In the genomic region with DNA sequence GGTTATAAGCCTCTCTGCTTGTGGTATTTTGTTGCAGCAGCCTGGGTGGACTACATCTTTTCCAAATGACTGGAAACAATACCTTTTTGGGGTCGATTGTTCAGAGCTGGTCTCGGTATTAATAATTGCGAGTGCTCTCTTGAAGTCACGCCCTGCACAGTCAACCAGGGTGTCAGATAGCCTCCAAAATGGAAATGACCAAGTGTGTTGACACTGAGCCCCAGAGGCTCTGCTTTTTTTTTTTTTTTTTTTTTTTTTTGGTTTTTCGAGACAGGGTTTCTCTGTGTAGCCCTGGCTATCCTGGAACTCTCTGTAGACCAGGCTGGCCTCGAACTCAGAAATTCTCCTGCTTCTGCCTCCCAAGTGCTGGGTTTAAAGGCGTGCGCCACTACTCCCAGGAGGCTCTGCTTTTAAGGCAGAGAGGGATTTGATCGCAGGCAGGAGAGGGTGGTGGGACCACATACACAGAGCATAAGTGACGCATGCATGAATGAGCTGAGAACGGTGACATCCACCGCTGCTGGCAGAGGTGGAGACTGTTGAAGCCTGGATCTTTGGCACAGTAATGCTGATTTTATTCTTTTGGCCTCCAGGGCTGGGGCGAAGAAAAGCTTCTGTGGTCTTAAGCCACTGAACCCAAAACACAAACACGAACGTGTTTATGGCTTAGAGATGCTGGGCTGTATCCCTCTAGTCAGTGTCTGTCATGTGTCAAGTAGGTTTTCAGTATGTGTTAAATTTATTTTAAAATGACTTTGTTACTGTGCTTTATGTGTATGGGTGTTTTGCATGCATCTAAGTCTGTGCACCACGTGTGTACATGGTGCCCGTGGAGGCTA, we compare ENCODE assay signal across 14 mouse cellular contexts. TPM values are rescaled to one million over a fixed set of nuclear protein-coding genes. Genes with fewer than 3 reads are reported as not detected.
DNase-seq lines count a peak whose midpoint lies in the region; ATAC-seq and TF ChIP-seq lines count a peak whose summit lies in the region.
"Had no signal": no experiment of that assay in that cellular context is flagged by ENCODE, and none has a peak within 500 bp of the region (broad histone marks: within the 10 kb centered on the region; RNA-seq: fewer than 3 reads in every experiment).

No protein-coding gene starts in this region.

- no peak overlapping the region for H3K9ac ChIP-seq in forebrain, postnatal 0 days
- no peak overlapping the region for H3K9ac ChIP-seq in forebrain, embryonic 11.5 days (ENCODE audit: low read length)
- no peak overlapping the region for H3K9ac ChIP-seq in CH12.LX (ENCODE audit: insufficient read depth, low read depth)
- no peak overlapping the region for H3K9ac ChIP-seq in forebrain, embryonic 16.5 days (replicated peaks; ENCODE audit: low read depth, low read length)

- TF ChIP-seq CTCF in forebrain, postnatal 0 days (IDR thresholded peaks at IDR 0.05; ENCODE audit: low read depth): no peak
- TF ChIP-seq CTCF in kidney, adult 2 months (conservative IDR thresholded peaks at IDR 0.05; ENCODE audit: insufficient read depth, insufficient read length, low read depth, low read length): no peak
- no peak for TF ChIP-seq CTCF in CH12.LX (conservative IDR thresholded peaks at IDR 0.05 in 1 of 2, IDR thresholded peaks at IDR 0.05 in 1 of 2; ENCODE audit: low read depth in 2 of 2, low read length in 2 of 2)

- H3K4me3 ChIP-seq in forebrain, postnatal 0 days (ENCODE audit: low read depth, low read length): no peak overlapping the region
- H3K4me3 ChIP-seq in forebrain, embryonic 11.5 days (ENCODE audit: low read depth, low read length): no peak overlapping the region
- H3K4me3 ChIP-seq in kidney, adult 2 months (ENCODE audit: insufficient read depth, low read depth, low read length): no peak overlapping the region
- H3K4me3 ChIP-seq in CH12.LX (replicated peaks in 1 of 3; ENCODE audit: low read depth in 2 of 3, low read length in 2 of 3, poor library complexity in 1 of 3): no peak overlapping the region
- H3K4me3 ChIP-seq in limb, embryonic 10.5 days: no peak overlapping the region
- no peak overlapping the region for H3K4me3 ChIP-seq in forebrain, embryonic 16.5 days (replicated peaks; ENCODE audit: low read length)
- H3K4me3 ChIP-seq: megakaryocyte, embryonic 14.5 days had no signal

- peak; percentile 58 for TF ChIP-seq EP300 in CH12.LX (IDR thresholded peaks at IDR 0.05; ENCODE audit: low read length)

- no peak for TF ChIP-seq RAD21 in CH12.LX (IDR thresholded peaks at IDR 0.05; ENCODE audit: low read depth, low read length)

- no peaks in the 10 kb centered on the region for H3K79me2 ChIP-seq in CH12.LX (replicated peaks; ENCODE audit: control insufficient read depth, extremely low read depth, insufficient read depth, poor library complexity, severe bottlenecking)

- in situ Hi-C loops in CH12.LX (cut with MboI; ENCODE audit: low pct_ligation_motif_present, low pct_unique_long_range_greater_than_20kb, low sequenced_read_pairs): no loop called here

- H3K4me1 ChIP-seq in forebrain, postnatal 0 days (ENCODE audit: insufficient read depth): no peaks in the 10 kb centered on the region; the same call in 1 of the 2 replicates
- no peaks in the 10 kb centered on the region for H3K4me1 ChIP-seq in forebrain, embryonic 11.5 days (replicated peaks; ENCODE audit: control insufficient read depth, insufficient read depth, low read length)
- peaks cover 3% of the 10 kb centered on the region for H3K4me1 ChIP-seq in kidney, adult 2 months (ENCODE audit: control insufficient read depth, insufficient read depth, low read length)
- peaks cover 0 to 21% of the 10 kb centered on the region in 2 experiments; a peak in 3 of 4 replicates for H3K4me1 ChIP-seq in CH12.LX (ENCODE audit: control insufficient read depth in 1 of 2, insufficient read depth in 2 of 2)
- H3K4me1 ChIP-seq in limb, embryonic 10.5 days: peaks cover 46% of the 10 kb centered on the region
- peaks cover 7% of the 10 kb centered on the region; the same call in 1 of the 2 replicates for H3K4me1 ChIP-seq in forebrain, embryonic 16.5 days (replicated peaks; ENCODE audit: control insufficient read depth, insufficient read depth, low read length)

- WGBS in forebrain, postnatal 0 days: 73% methylated on average over 17 of the region's 17 CpGs
- WGBS in forebrain, embryonic 11.5 days: 87% methylated on average over 17 of the region's 17 CpGs
- 73% methylated on average over 17 of the region's 17 CpGs for WGBS in kidney, adult 2 months
- 90% methylated on average over 17 of the region's 17 CpGs for WGBS in limb, embryonic 10.5 days
- WGBS in forebrain, embryonic 16.5 days: 81% methylated on average over 17 of the region's 17 CpGs

- H3K9me3 ChIP-seq in forebrain, postnatal 0 days (ENCODE audit: low read length): no peaks in the 10 kb centered on the region
- H3K9me3 ChIP-seq in forebrain, embryonic 11.5 days (ENCODE audit: control insufficient read depth, low read length): no peaks in the 10 kb centered on the region
- peaks cover 5% of the 10 kb centered on the region for H3K9me3 ChIP-seq in CH12.LX (replicated peaks; ENCODE audit: low read length)
- no peaks in the 10 kb centered on the region for H3K9me3 ChIP-seq in limb, embryonic 10.5 days (replicated peaks)
- H3K9me3 ChIP-seq in forebrain, embryonic 16.5 days (ENCODE audit: control insufficient read depth, low read length): no peaks in the 10 kb centered on the region

- dilution Hi-C loops in CH12.LX (cut with MboI; ENCODE audit: extremely low pct_ligation_motif_present, extremely low pct_unique_long_range_greater_than_20kb, low sequenced_read_pairs): no loop called here

- no peak for TF ChIP-seq POLR2A in kidney, adult 2 months (IDR thresholded peaks at IDR 0.05; ENCODE audit: low read depth, low read length)
- TF ChIP-seq POLR2A in CH12.LX (IDR thresholded peaks at IDR 0.05; ENCODE audit: low read depth, low read length): no peak

- no peak for DNase-seq in forebrain, postnatal 0 days
- DNase-seq in forebrain, embryonic 11.5 days (ENCODE audit: low spot score): no peak
- no peak for DNase-seq in kidney, adult 2 months
- no peak for DNase-seq in kidney, postnatal 10 days
- peak; percentile 41 for DNase-seq in CH12.LX (ENCODE audit: extremely low read depth)
- DNase-seq in limb, embryonic 10.5 days (ENCODE audit: low spot score): no peak
- no peak for DNase-seq in adrenal gland, adult 2 months
- DNase-seq: cerebellum, adult 9-11 months; gastrocnemius, postnatal 36 days; spleen, adult 18-20 months had no signal

- no peak overlapping the region for H3K4me2 ChIP-seq in forebrain, postnatal 0 days (ENCODE audit: low read depth)
- no peak overlapping the region for H3K4me2 ChIP-seq in forebrain, embryonic 11.5 days (ENCODE audit: low read depth, low read length, severe bottlenecking)
- H3K4me2 ChIP-seq in CH12.LX (ENCODE audit: insufficient read depth, low read depth, poor library complexity, severe bottlenecking): no peak overlapping the region
- H3K4me2 ChIP-seq in forebrain, embryonic 16.5 days (ENCODE audit: low read length): no peak overlapping the region

- no peaks in the 10 kb centered on the region for H3K27me3 ChIP-seq in forebrain, postnatal 0 days (ENCODE audit: insufficient read depth, low read length)
- no peaks in the 10 kb centered on the region for H3K27me3 ChIP-seq in forebrain, embryonic 11.5 days (ENCODE audit: control insufficient read depth, insufficient read depth, low read length)
- H3K27me3 ChIP-seq in kidney, adult 2 months (replicated peaks; ENCODE audit: control insufficient read depth, insufficient read depth, low read length): no peaks in the 10 kb centered on the region
- H3K27me3 ChIP-seq in CH12.LX (replicated peaks): no peaks in the 10 kb centered on the region
- no peaks in the 10 kb centered on the region for H3K27me3 ChIP-seq in limb, embryonic 10.5 days (ENCODE audit: low read depth, poor library complexity, severe bottlenecking)
- no peaks in the 10 kb centered on the region for H3K27me3 ChIP-seq in forebrain, embryonic 16.5 days (replicated peaks; ENCODE audit: control insufficient read depth, insufficient read depth, low read length)

- H3K36me3 ChIP-seq in forebrain, postnatal 0 days (ENCODE audit: insufficient read depth): peaks cover 4% of the 10 kb centered on the region; the same call in 1 of the 2 replicates
- no peaks in the 10 kb centered on the region for H3K36me3 ChIP-seq in forebrain, embryonic 11.5 days (ENCODE audit: control insufficient read depth, insufficient read depth, low read length)
- no peaks in the 10 kb centered on the region for H3K36me3 ChIP-seq in kidney, adult 2 months (ENCODE audit: control insufficient read depth, insufficient read depth, low read length)
- no peaks in the 10 kb centered on the region for H3K36me3 ChIP-seq in CH12.LX (replicated peaks in 1 of 2; ENCODE audit: control insufficient read depth in 1 of 2, insufficient read depth in 1 of 2, low read length in 1 of 2)
- peaks cover 29% of the 10 kb centered on the region for H3K36me3 ChIP-seq in limb, embryonic 10.5 days
- no peaks in the 10 kb centered on the region for H3K36me3 ChIP-seq in forebrain, embryonic 16.5 days (ENCODE audit: control insufficient read depth, insufficient read depth)

- H3K27ac ChIP-seq in forebrain, postnatal 0 days (ENCODE audit: low read depth, low read length): no peak overlapping the region
- no peak overlapping the region for H3K27ac ChIP-seq in forebrain, embryonic 11.5 days (ENCODE audit: low read depth, low read length)
- H3K27ac ChIP-seq in kidney, adult 2 months (ENCODE audit: insufficient read depth, low read depth, low read length): 0 out of 2 replicates have a peak overlapping the region, but pooled peaks have one; percentile 19
- H3K27ac ChIP-seq in CH12.LX (ENCODE audit: insufficient read depth, low read depth): no peak overlapping the region
- peak overlapping the region; percentile 25; the same call in 1 of the 2 replicates for H3K27ac ChIP-seq in limb, embryonic 10.5 days
- H3K27ac ChIP-seq in forebrain, embryonic 16.5 days (ENCODE audit: low read length): no peak overlapping the region

- peak; percentile 27 for ATAC-seq in forebrain, postnatal 0 days
- ATAC-seq in forebrain, embryonic 11.5 days (replicated peaks; ENCODE audit: low FRiP score): no peak
- no peak for ATAC-seq in forebrain, embryonic 16.5 days
- ATAC-seq: activated CD4-positive, CD25-positive, alpha-beta regulatory T cell, adult 4 months; inflammation-experienced regulatory T-cells, adult 6 months had no signal

RNA-seq across cellular contexts. Expression of a gene that starts 18.3 kb away (rescaled TPM):
- 16.2 and 19.8 TPM in 2 replicates for total RNA-seq in forebrain, postnatal 0 days (2014; rRNA removed)
- polyA plus RNA-seq in forebrain, postnatal 0 days (2015; fragmentation: Nextera tagmentation; extraction: Ambion mirVana): 3.5 and 5.0 TPM in 2 replicates
- 7.9 and 8.3 TPM in 2 replicates for polyA plus RNA-seq in forebrain, embryonic 11.5 days (2014; fragmentation: Nextera tagmentation; extraction: Ambion mirVana)
- polyA plus RNA-seq in kidney, adult 2 months (2012; rRNA removed): 2.9 and 3.6 TPM in 2 replicates
- 3.0 and 3.5 TPM in 2 replicates for total RNA-seq in CH12.LX (2012; rRNA removed)
- total RNA-seq in CH12.LX (2014; rRNA removed): 3.8 and 4.5 TPM in 2 replicates
- polyA plus RNA-seq in CH12.LX (2012; ENCODE audit: insufficient read length, low read depth): 7.0 and 9.0 TPM in 2 replicates
- 10.8 and 14.4 TPM in 2 replicates for polyA plus RNA-seq in limb, embryonic 10.5 days (2016; fragmentation: Nextera tagmentation; extraction: Ambion mirVana)
- total RNA-seq in adrenal gland, adult 2 months (2021): 1 to 10 TPM; 2.6 to 6.7 TPM
- 2.9 and 3.8 TPM in 2 replicates for polyA plus RNA-seq in adrenal gland, adult 2 months (2012; rRNA removed)
- 9.7 and 10.8 TPM in 2 replicates for polyA plus RNA-seq in forebrain, embryonic 16.5 days (2015; fragmentation: Nextera tagmentation; extraction: Ambion mirVana)

RNA-seq across cellular contexts. Expression of a gene that starts 21.9 kb away (rescaled TPM):
- total RNA-seq in forebrain, postnatal 0 days (2014; rRNA removed): 9.2 and 15.1 TPM in 2 replicates
- 6.6 and 7.4 TPM in 2 replicates for polyA plus RNA-seq in forebrain, postnatal 0 days (2015; fragmentation: Nextera tagmentation; extraction: Ambion mirVana)
- polyA plus RNA-seq in forebrain, embryonic 11.5 days (2014; fragmentation: Nextera tagmentation; extraction: Ambion mirVana): 1.9 and 3.4 TPM in 2 replicates
- polyA plus RNA-seq in kidney, adult 2 months (2012; rRNA removed): 9.6 and 14.2 TPM in 2 replicates
- 2.9 and 3.3 TPM in 2 replicates for total RNA-seq in CH12.LX (2012; rRNA removed)
- 19.0 and 19.1 TPM in 2 replicates for total RNA-seq in CH12.LX (2014; rRNA removed)
- polyA plus RNA-seq in CH12.LX (2012; ENCODE audit: insufficient read length, low read depth): 2.3 and 6.2 TPM in 2 replicates
- polyA plus RNA-seq in limb, embryonic 10.5 days (2016; fragmentation: Nextera tagmentation; extraction: Ambion mirVana): 2.9 and 4.7 TPM in 2 replicates
- total RNA-seq in adrenal gland, adult 2 months (2021): 1 to 10 TPM in 1 of 2 experiments, under 1 TPM in 1; 0.92 to 3.5 TPM
- polyA plus RNA-seq in adrenal gland, adult 2 months (2012; rRNA removed): 7.5 and 14.5 TPM in 2 replicates
- polyA plus RNA-seq in forebrain, embryonic 16.5 days (2015; fragmentation: Nextera tagmentation; extraction: Ambion mirVana): 4.1 and 5.0 TPM in 2 replicates

Comparison
In these comparisons a context has a peak if more than half of its experiments do, and no peak if none do; other contexts are left out.
1. H3K27ac ChIP-seq: peak in kidney, adult 2 months (single experiment) and limb, embryonic 10.5 days (single experiment); none in forebrain, postnatal 0 days (single experiment), forebrain, embryonic 11.5 days (single experiment), CH12.LX (single experiment) and forebrain, embryonic 16.5 days (single experiment).